Mouse (Mus musculus): ENCODE data around the gene Nol12. TPM values are rescaled to one million over a fixed set of nuclear protein-coding genes. Genes with fewer than 3 reads are reported as not detected.

Gene Nol12
- polyA plus RNA-seq, 1 experiment from 2014 or later, result 46.0 TPM

- no peaks in the 10 kb centered on the region for H3K9me3 ChIP-seq (ENCODE audit: control insufficient read depth, low read length)
- 96% methylated on average over 3 of the region's 3 CpGs for WGBS
Measured at GRCm38 (mm10) chr15:78948883-78949282, 14.2 kb downstream of the Nol12 start.

GRCm38 (mm10) chr15:78955663-78956062 is 20.9 kb downstream of the Nol12 start:
- WGBS, result 75% methylated on average over 3 of the region's 3 CpGs
- no peak for DNase-seq (ENCODE audit: low spot score)
- Histone ChIP-seq H3K4me3 (ENCODE audit: low read depth, low read length) (no peak overlapping the region), H3K27me3 (replicated peaks; ENCODE audit: control insufficient read depth, insufficient read depth, low read length) (no peaks in the 10 kb centered on the region), H3K27ac (ENCODE audit: low read depth) (no peak overlapping the region), H3K4me2 (ENCODE audit: low read length) (no peak overlapping the region), H3K9me3 (ENCODE audit: control insufficient read depth, low read length) (no peaks in the 10 kb centered on the region), H3K4me1 (replicated peaks; ENCODE audit: control insufficient read depth, insufficient read depth, low read length) (no peaks in the 10 kb centered on the region), H3K36me3 (ENCODE audit: control insufficient read depth, insufficient read depth, low read length) (0 out of 2 replicates have a peak, but pooled peaks cover 4% of the 10 kb centered on the region), H3K9ac (ENCODE audit: low read length) (no peak overlapping the region)
- ATAC-seq (replicated peaks; ENCODE audit: low FRiP score, low TSS enrichment, low read depth), result no peak

More at GRCm38 (mm10) chr15:78948883-78949282, 14.2 kb downstream of the Nol12 start:
- DNase-seq (ENCODE audit: low spot score), result no peak
- peaks cover 3% of the 10 kb centered on the region; the same call in 1 of the 2 replicates for H3K27me3 ChIP-seq (replicated peaks; ENCODE audit: control insufficient read depth, insufficient read depth, low read length)
- H3K4me3 ChIP-seq (ENCODE audit: low read depth, low read length), result no peak overlapping the region
- no peak overlapping the region; the same call in 1 of the 2 replicates for H3K4me2 ChIP-seq (ENCODE audit: low read length)
- H3K27ac ChIP-seq (ENCODE audit: low read depth), result no peak overlapping the region
- peaks cover 6% of the 10 kb centered on the region; the same call in 1 of the 2 replicates for H3K4me1 ChIP-seq (replicated peaks; ENCODE audit: control insufficient read depth, insufficient read depth, low read length)
- H3K36me3 ChIP-seq (ENCODE audit: control insufficient read depth, insufficient read depth, low read length), result no peaks in the 10 kb centered on the region
- H3K9ac ChIP-seq (ENCODE audit: low read length), result no peak overlapping the region
- ATAC-seq (replicated peaks; ENCODE audit: low FRiP score, low TSS enrichment, low read depth), result no peak

- H3K27me3 ChIP-seq (replicated peaks; ENCODE audit: control insufficient read depth, insufficient read depth, low read length), result no peaks in the 10 kb centered on the region
- WGBS, result 69% methylated on average over 4 of the region's 4 CpGs
- ATAC-seq (replicated peaks; ENCODE audit: low FRiP score, low TSS enrichment, low read depth) (no peak; the same call in 1 of the 2 replicates), DNase-seq (ENCODE audit: low spot score) (no peak)
- H3K4me3 ChIP-seq (ENCODE audit: low read depth, low read length), result no peak overlapping the region
- no peak overlapping the region for H3K9ac ChIP-seq (ENCODE audit: low read length)
- H3K36me3 ChIP-seq (ENCODE audit: control insufficient read depth, insufficient read depth, low read length), result 0 out of 2 replicates have a peak, but pooled peaks cover 7% of the 10 kb centered on the region
- no peak overlapping the region for H3K4me2 ChIP-seq (ENCODE audit: low read length)
- no peak overlapping the region for H3K27ac ChIP-seq (ENCODE audit: low read depth)
- H3K4me1 ChIP-seq (replicated peaks; ENCODE audit: control insufficient read depth, insufficient read depth, low read length), result no peaks in the 10 kb centered on the region
- H3K9me3 ChIP-seq (ENCODE audit: control insufficient read depth, low read length), result no peaks in the 10 kb centered on the region
Measured at GRCm38 (mm10) chr15:78956351-78956750, 21.6 kb downstream of the Nol12 start.

- Histone ChIP-seq H3K4me2 (ENCODE audit: low read length) (no peak overlapping the region), H3K9ac (ENCODE audit: low read length) (no peak overlapping the region), H3K27me3 (replicated peaks; ENCODE audit: control insufficient read depth, insufficient read depth, low read length) (no peaks in the 10 kb centered on the region), H3K27ac (ENCODE audit: low read depth) (no peak overlapping the region), H3K36me3 (ENCODE audit: control insufficient read depth, insufficient read depth, low read length) (0 out of 2 replicates have a peak, but pooled peaks cover 7% of the 10 kb centered on the region), H3K4me1 (replicated peaks; ENCODE audit: control insufficient read depth, insufficient read depth, low read length) (no peaks in the 10 kb centered on the region), H3K9me3 (ENCODE audit: control insufficient read depth, low read length) (no peaks in the 10 kb centered on the region), H3K4me3 (ENCODE audit: low read depth, low read length) (no peak overlapping the region)
- 56% methylated on average over 15 of the region's 15 CpGs for WGBS
- DNase-seq (ENCODE audit: low spot score), result no peak
- no peak for ATAC-seq (replicated peaks; ENCODE audit: low FRiP score, low TSS enrichment, low read depth)
Measured at GRCm38 (mm10) chr15:78957021-78957420, 22.3 kb downstream of the Nol12 start.

GRCm38 (mm10) chr15:78959537-78959936 is 24.8 kb downstream of the Nol12 start:
- no peak for DNase-seq (ENCODE audit: low spot score)
- Histone ChIP-seq H3K4me2 (ENCODE audit: low read length) (no peak overlapping the region), H3K9ac (ENCODE audit: low read length) (no peak overlapping the region), H3K4me3 (ENCODE audit: low read depth, low read length) (no peak overlapping the region), H3K36me3 (ENCODE audit: control insufficient read depth, insufficient read depth, low read length) (0 out of 2 replicates have a peak, but pooled peaks cover 7% of the 10 kb centered on the region), H3K4me1 (replicated peaks; ENCODE audit: control insufficient read depth, insufficient read depth, low read length) (no peaks in the 10 kb centered on the region), H3K27ac (ENCODE audit: low read depth) (no peak overlapping the region), H3K9me3 (ENCODE audit: control insufficient read depth, low read length) (no peaks in the 10 kb centered on the region), H3K27me3 (replicated peaks; ENCODE audit: control insufficient read depth, insufficient read depth, low read length) (no peaks in the 10 kb centered on the region)
- WGBS, result 81% methylated on average over 11 of the region's 11 CpGs
- ATAC-seq (replicated peaks; ENCODE audit: low FRiP score, low TSS enrichment, low read depth), result no peak

GRCm38 (mm10) chr15:78960088-78960487 is 25.4 kb downstream of the Nol12 start:
- DNase-seq (ENCODE audit: low spot score) (no peak), ATAC-seq (replicated peaks; ENCODE audit: low FRiP score, low TSS enrichment, low read depth) (no peak)
- no peak overlapping the region for H3K4me2 ChIP-seq (ENCODE audit: low read length)
- no peak overlapping the region for H3K4me3 ChIP-seq (ENCODE audit: low read depth, low read length)
- H3K27me3 ChIP-seq (replicated peaks; ENCODE audit: control insufficient read depth, insufficient read depth, low read length), result no peaks in the 10 kb centered on the region
- 0 out of 2 replicates have a peak, but pooled peaks cover 7% of the 10 kb centered on the region for H3K36me3 ChIP-seq (ENCODE audit: control insufficient read depth, insufficient read depth, low read length)
- H3K9me3 ChIP-seq (ENCODE audit: control insufficient read depth, low read length), result no peaks in the 10 kb centered on the region
- no peaks in the 10 kb centered on the region for H3K4me1 ChIP-seq (replicated peaks; ENCODE audit: control insufficient read depth, insufficient read depth, low read length)
- H3K27ac ChIP-seq (ENCODE audit: low read depth), result no peak overlapping the region
- 78% methylated on average over 4 of the region's 4 CpGs for whole genome bisulfite sequencing
- no peak overlapping the region for H3K9ac ChIP-seq (ENCODE audit: low read length)

- H3K4me3 ChIP-seq (ENCODE audit: low read depth, low read length), result no peak overlapping the region
- no peaks in the 10 kb centered on the region for H3K4me1 ChIP-seq (replicated peaks; ENCODE audit: control insufficient read depth, insufficient read depth, low read length)
- no peak overlapping the region for H3K9ac ChIP-seq (ENCODE audit: low read length)
- DNase-seq (ENCODE audit: low spot score) (peak; percentile 75), ATAC-seq (replicated peaks; ENCODE audit: low FRiP score, low TSS enrichment, low read depth) (peak; percentile 48; the same call in 1 of the 2 replicates)
- H3K9me3 ChIP-seq (ENCODE audit: control insufficient read depth, low read length), result no peaks in the 10 kb centered on the region
- WGBS, result 40% methylated on average over 2 of the region's 2 CpGs
- H3K27me3 ChIP-seq (replicated peaks; ENCODE audit: control insufficient read depth, insufficient read depth, low read length), result no peaks in the 10 kb centered on the region
- H3K27ac ChIP-seq (ENCODE audit: low read depth), result no peak overlapping the region
- H3K4me2 ChIP-seq (ENCODE audit: low read length), result no peak overlapping the region
- 0 out of 2 replicates have a peak, but pooled peaks cover 7% of the 10 kb centered on the region for H3K36me3 ChIP-seq (ENCODE audit: control insufficient read depth, insufficient read depth, low read length)
Measured at GRCm38 (mm10) chr15:78962885-78963284, 28.2 kb downstream of the Nol12 start.

GRCm38 (mm10) chr15:78971626-78972025 is 36.9 kb downstream of the Nol12 start:
- no peaks in the 10 kb centered on the region for H3K9me3 ChIP-seq (ENCODE audit: control insufficient read depth, low read length)
- H3K9ac ChIP-seq (ENCODE audit: low read length), result no peak overlapping the region
- WGBS, result 74% methylated on average over 6 of the region's 6 CpGs
- no peak overlapping the region for H3K27ac ChIP-seq (ENCODE audit: low read depth)
- no peaks in the 10 kb centered on the region for H3K27me3 ChIP-seq (replicated peaks; ENCODE audit: control insufficient read depth, insufficient read depth, low read length)
- H3K4me1 ChIP-seq (replicated peaks; ENCODE audit: control insufficient read depth, insufficient read depth, low read length), result no peaks in the 10 kb centered on the region
- no peak overlapping the region for H3K4me2 ChIP-seq (ENCODE audit: low read length)
- H3K36me3 ChIP-seq (ENCODE audit: control insufficient read depth, insufficient read depth, low read length), result no peaks in the 10 kb centered on the region
- H3K4me3 ChIP-seq (ENCODE audit: low read depth, low read length), result no peak overlapping the region
- ATAC-seq (replicated peaks; ENCODE audit: low FRiP score, low TSS enrichment, low read depth) (no peak), DNase-seq (ENCODE audit: low spot score) (no peak)

- DNase-seq (ENCODE audit: low spot score), result no peak
- WGBS, result 75% methylated on average over 7 of the region's 7 CpGs
- no peaks in the 10 kb centered on the region for H3K9me3 ChIP-seq (ENCODE audit: control insufficient read depth, low read length)
- H3K36me3 ChIP-seq (ENCODE audit: control insufficient read depth, insufficient read depth, low read length), result no peaks in the 10 kb centered on the region
- H3K27ac ChIP-seq (ENCODE audit: low read depth), result no peak overlapping the region
- H3K9ac ChIP-seq (ENCODE audit: low read length), result no peak overlapping the region
- no peak overlapping the region for H3K4me3 ChIP-seq (ENCODE audit: low read depth, low read length)
- no peaks in the 10 kb centered on the region for H3K27me3 ChIP-seq (replicated peaks; ENCODE audit: control insufficient read depth, insufficient read depth, low read length)
- peaks cover 9% of the 10 kb centered on the region for H3K4me1 ChIP-seq (replicated peaks; ENCODE audit: control insufficient read depth, insufficient read depth, low read length)
- ATAC-seq (replicated peaks; ENCODE audit: low FRiP score, low TSS enrichment, low read depth), result no peak
- H3K4me2 ChIP-seq (ENCODE audit: low read length), result no peak overlapping the region
Measured at GRCm38 (mm10) chr15:78973950-78974349, 39.2 kb downstream of the Nol12 start.

Data from intestine, embryonic 14.5 days (tissue).